Mouse (Mus musculus) liver, adult (tissue): ENCODE results near the gene Gm4969.

Experiments used
- GATA4 ChIP-seq: IDR thresholded peaks from 2 replicates; pipeline ENCODE4 v1.6.1; 2014; ENCODE audit warnings: mild to moderate bottlenecking, low read length; ENCODE audit not compliant: insufficient replicate concordance

Gm4969 gene

GRCm38 (mm10) chr7:19065896-19066295, 52.3 kb downstream of the Gm4969 start:
- TF ChIP-seq GATA4 = no peak

- TF ChIP-seq GATA4 = no peak
Observed at GRCm38 (mm10) chr7:19057405-19057804, 60.8 kb downstream of the Gm4969 start.

GRCm38 (mm10) chr7:19055108-19055507, 63.1 kb downstream of the Gm4969 start:
- TF ChIP-seq GATA4 = no peak

GRCm38 (mm10) chr7:19054777-19055076, 63.4 kb downstream of the Gm4969 start:
- TF ChIP-seq GATA4 = no peak

GRCm38 (mm10) chr7:19054047-19054776, 64.0 kb downstream of the Gm4969 start, which contains the start of gene Rsph6a:
Gene Rsph6a (plus strand): TSS chr7:19054690.
- TF ChIP-seq GATA4 = no peak

GRCm38 (mm10) chr7:19053136-19053532, 65.0 kb downstream of the Gm4969 start:
- TF ChIP-seq GATA4 = no peak

- TF ChIP-seq GATA4 = no peak
Observed at GRCm38 (mm10) chr7:19052345-19053135, 65.6 kb downstream of the Gm4969 start.

- TF ChIP-seq GATA4 = no peak
Observed at GRCm38 (mm10) chr7:19051161-19051560, 67.0 kb downstream of the Gm4969 start.

- no peak for TF ChIP-seq GATA4
Observed at GRCm38 (mm10) chr7:19050172-19050571, 68.0 kb downstream of the Gm4969 start.

GRCm38 (mm10) chr7:19049252-19049651, 68.9 kb downstream of the Gm4969 start:
- no peak for TF ChIP-seq GATA4
